In the genomic region with DNA sequence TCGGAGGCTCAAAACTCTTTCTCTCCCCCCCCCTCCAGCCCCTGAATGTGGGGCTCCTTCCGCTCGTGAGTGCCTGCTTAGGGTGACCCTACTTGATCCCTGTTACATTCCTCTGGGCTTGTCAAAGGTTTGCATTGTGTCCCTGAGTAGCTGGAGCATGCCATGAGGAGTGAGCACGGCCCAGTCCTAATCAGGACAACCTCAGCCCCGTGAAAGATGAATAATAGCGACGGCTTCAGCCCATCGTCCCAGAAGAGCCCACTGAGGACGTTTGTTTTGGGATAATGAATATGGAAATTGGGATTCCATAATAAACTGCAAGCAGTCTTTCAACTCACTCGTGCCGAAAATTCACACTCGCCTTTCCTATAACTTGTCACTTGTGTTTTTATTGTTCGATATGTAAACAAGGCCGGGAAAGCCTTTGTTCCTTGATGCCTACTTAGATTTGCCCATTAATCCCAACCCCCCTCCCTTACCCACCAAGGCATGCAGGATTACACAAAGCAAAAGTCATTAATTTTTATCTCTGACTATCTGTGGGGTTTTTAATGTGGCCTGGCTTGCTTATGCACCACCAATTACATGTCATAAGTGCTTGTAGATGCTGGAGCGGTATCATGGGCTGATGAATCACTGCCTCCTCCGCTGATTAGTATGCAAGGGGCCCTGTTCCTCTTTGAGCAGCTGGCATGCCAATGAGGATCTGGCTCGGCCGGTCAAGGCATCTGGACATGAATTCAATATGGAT, we compare ENCODE assay signal across 12 mouse cellular contexts.
DNase-seq lines count a peak whose midpoint lies in the region; ATAC-seq and TF ChIP-seq lines count a peak whose summit lies in the region.
"Had no signal": no experiment of that assay in that cellular context is flagged by ENCODE, and none has a peak within 500 bp of the region (broad histone marks: within the 10 kb centered on the region; RNA-seq: fewer than 3 reads in every experiment).

No protein-coding gene starts in this region.

- H3K27me3 ChIP-seq in lung, embryonic 14.5 days (ENCODE audit: insufficient read depth, low read length): no peaks in the 10 kb centered on the region
- peaks cover 4% of the 10 kb centered on the region; the same call in 1 of the 2 replicates for H3K27me3 ChIP-seq in forebrain, embryonic 15.5 days
- no peaks in the 10 kb centered on the region for H3K27me3 ChIP-seq in neural tube, embryonic 14.5 days (ENCODE audit: control insufficient read depth, insufficient read depth, low read length)
- H3K27me3 ChIP-seq: heart, embryonic 12.5 days had no signal

- WGBS in lung, embryonic 14.5 days: 48% methylated on average over 18 of the region's 18 CpGs
- WGBS in forebrain, embryonic 15.5 days: 13% methylated on average over 18 of the region's 18 CpGs
- 22% methylated on average over 18 of the region's 18 CpGs for WGBS in neural tube, embryonic 14.5 days

- ATAC-seq in lung, embryonic 14.5 days (ENCODE audit: insufficient read depth): peak; percentile 80; the same call in 1 of the 2 replicates
- ATAC-seq in forebrain, embryonic 15.5 days (replicated peaks): peak; percentile 68
- ATAC-seq in neural tube, embryonic 14.5 days (ENCODE audit: low read depth): peak; percentile 79
- ATAC-seq: lung, postnatal 0 days had no signal

- no peak overlapping the region for H3K4me3 ChIP-seq in lung, embryonic 14.5 days (ENCODE audit: low read depth, low read length)
- no peak overlapping the region for H3K4me3 ChIP-seq in forebrain, embryonic 15.5 days
- H3K4me3 ChIP-seq in neural tube, embryonic 14.5 days (ENCODE audit: low read depth, low read length): no peak overlapping the region
- H3K4me3 ChIP-seq: heart, embryonic 12.5 days had no signal

- no peaks in the 10 kb centered on the region for H3K36me3 ChIP-seq in lung, embryonic 14.5 days (ENCODE audit: insufficient read depth)
- no peaks in the 10 kb centered on the region for H3K36me3 ChIP-seq in forebrain, embryonic 15.5 days
- H3K36me3 ChIP-seq in neural tube, embryonic 14.5 days (ENCODE audit: control insufficient read depth, insufficient read depth, low read length): no peaks in the 10 kb centered on the region
- H3K36me3 ChIP-seq: heart, embryonic 12.5 days had no signal

- H3K27ac ChIP-seq in lung, embryonic 14.5 days (ENCODE audit: low read depth): no peak overlapping the region
- 0 out of 2 replicates have a peak overlapping the region, but pooled peaks have one; percentile 1 for H3K27ac ChIP-seq in forebrain, embryonic 15.5 days (replicated peaks)
- peak overlapping the region; percentile 66 for H3K27ac ChIP-seq in neural tube, embryonic 14.5 days (ENCODE audit: low read depth, low read length)

- H3K4me1 ChIP-seq in lung, embryonic 14.5 days (ENCODE audit: insufficient read depth): no peaks in the 10 kb centered on the region
- peaks cover 22% of the 10 kb centered on the region for H3K4me1 ChIP-seq in forebrain, embryonic 15.5 days
- H3K4me1 ChIP-seq in neural tube, embryonic 14.5 days (ENCODE audit: control insufficient read depth, insufficient read depth, low read length): peaks cover 3% of the 10 kb centered on the region; the same call in 1 of the 2 replicates
- H3K4me1 ChIP-seq: heart, embryonic 12.5 days had no signal

- no peak overlapping the region for H3K4me2 ChIP-seq in lung, embryonic 14.5 days
- no peak overlapping the region; the same call in 1 of the 2 replicates for H3K4me2 ChIP-seq in forebrain, embryonic 15.5 days (replicated peaks)
- no peak overlapping the region for H3K4me2 ChIP-seq in neural tube, embryonic 14.5 days (ENCODE audit: low read depth, low read length)
- H3K4me2 ChIP-seq: heart, embryonic 12.5 days had no signal

- TF ChIP-seq CTCF in lung, embryonic 14.5 days (IDR thresholded peaks at IDR 0.05; ENCODE audit: low read depth): no peak

- H3K9me3 ChIP-seq in lung, embryonic 14.5 days (ENCODE audit: low read depth, low read length): peaks cover 10% of the 10 kb centered on the region
- 0 out of 2 replicates have a peak, but pooled peaks cover 3% of the 10 kb centered on the region for H3K9me3 ChIP-seq in forebrain, embryonic 15.5 days
- H3K9me3 ChIP-seq in neural tube, embryonic 14.5 days (ENCODE audit: control insufficient read depth, low read length): peaks cover 13% of the 10 kb centered on the region

- DNase-seq in lung, embryonic 14.5 days: peak; percentile 42
- no peak for DNase-seq in lung, adult 18-20 months
- DNase-seq in layer of hippocampus, adult 9-10 months (ENCODE audit: low spot score): peak; percentile 32
- no peak for DNase-seq in cerebellum, adult 9-10 months
- no peak for DNase-seq in spleen, postnatal 10 days (ENCODE audit: low spot score in 2 of 2)
- no peak for DNase-seq in kidney, postnatal 4 days
- DNase-seq: cerebellum, adult 11-12 months; kidney, adult 11 months had no signal

- no peak overlapping the region for H3K9ac ChIP-seq in lung, embryonic 14.5 days
- no peak overlapping the region for H3K9ac ChIP-seq in forebrain, embryonic 15.5 days (replicated peaks)
- H3K9ac ChIP-seq in neural tube, embryonic 14.5 days (replicated peaks; ENCODE audit: low read depth, low read length): no peak overlapping the region
- H3K9ac ChIP-seq: heart, embryonic 12.5 days had no signal

Comparison
In these comparisons a context has a peak if more than half of its experiments do, and no peak if none do; other contexts are left out.
1. DNase-seq: peak in lung, embryonic 14.5 days (single experiment) and layer of hippocampus, adult 9-10 months (single experiment); none in lung, adult 18-20 months (0 of 2), cerebellum, adult 9-10 months (single experiment), spleen, postnatal 10 days (0 of 2) and kidney, postnatal 4 days (0 of 2).
2. Peak in every context shown above with its lines, with median percentiles within 50 percentile points of each other: ATAC-seq.